Mouse (Mus musculus) NIH3T3 (cell line): ENCODE results near the gene Xdh.

Experiments
- DNase-seq: peaks from one replicate; pipeline ENCODE4 v3.0.0-alpha.2; 2012; ENCODE audit warnings: low read depth

Xdh gene

DNA sequence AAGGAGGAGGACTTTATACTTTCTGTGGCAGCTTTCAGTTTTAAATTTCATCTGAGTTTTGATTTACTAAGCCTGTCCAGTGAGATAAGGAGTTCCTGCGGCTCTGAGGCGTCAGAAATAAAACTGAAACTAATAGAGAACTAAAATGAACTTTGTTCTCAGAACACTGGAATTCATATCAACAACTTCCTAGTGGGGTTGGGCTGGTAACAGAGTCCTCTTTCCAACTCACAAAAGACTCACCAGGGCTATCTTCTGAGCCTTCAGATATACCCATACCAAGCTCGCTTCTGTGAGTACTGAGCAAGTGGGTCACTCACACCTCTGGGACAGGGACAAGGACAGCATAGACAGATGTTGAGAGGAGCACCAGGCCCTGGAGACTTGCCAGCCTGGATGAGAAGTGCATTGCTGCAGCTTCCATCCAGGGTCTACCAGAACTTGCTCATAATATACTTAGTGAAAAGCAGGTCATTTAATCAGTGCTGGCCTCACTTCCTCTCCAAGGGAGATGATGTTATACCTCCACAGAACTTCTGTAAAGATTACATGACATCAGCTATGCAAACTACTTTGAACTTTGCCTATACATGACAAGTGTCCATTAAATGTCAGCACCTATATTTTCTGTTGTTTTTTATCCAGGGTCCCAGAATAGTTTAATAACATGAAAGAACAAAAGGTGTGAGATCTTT lies 7.6 kb downstream of the Xdh start:
- peak; percentile 72 for DNase-seq

DNA sequence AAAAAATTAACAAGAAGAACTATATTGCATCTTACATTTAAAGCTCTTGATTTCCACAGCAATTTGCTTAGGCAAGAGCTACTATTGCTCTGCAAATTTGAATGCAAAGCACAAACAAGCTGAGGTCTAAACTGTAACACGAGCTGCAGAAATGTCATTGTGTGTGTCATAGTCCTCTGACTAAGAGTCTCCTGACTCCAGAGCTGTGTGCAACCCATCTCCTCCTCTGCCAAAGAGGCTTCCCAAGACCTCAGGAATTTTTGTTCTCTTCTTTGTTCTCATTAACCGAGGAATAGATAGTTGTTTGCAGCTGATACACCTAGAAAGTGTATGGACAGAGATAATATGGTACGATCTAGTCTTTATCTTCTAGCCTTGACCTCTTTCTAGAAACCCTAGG lies 8.2 kb downstream of the Xdh start:
- DNase-seq: peak; percentile 89

- peak; percentile 75 for DNase-seq
These were observed 12.9 kb downstream of the Xdh start for GRCm38 (mm10) chr17:73937073-73937472.

GRCm38 (mm10) chr17:73935163-73935562 lies 14.8 kb downstream of the Xdh start:
- DNase-seq: no peak

- DNase-seq: no peak
These were observed 15.7 kb downstream of the Xdh start for GRCm38 (mm10) chr17:73934281-73934680.

DNA sequence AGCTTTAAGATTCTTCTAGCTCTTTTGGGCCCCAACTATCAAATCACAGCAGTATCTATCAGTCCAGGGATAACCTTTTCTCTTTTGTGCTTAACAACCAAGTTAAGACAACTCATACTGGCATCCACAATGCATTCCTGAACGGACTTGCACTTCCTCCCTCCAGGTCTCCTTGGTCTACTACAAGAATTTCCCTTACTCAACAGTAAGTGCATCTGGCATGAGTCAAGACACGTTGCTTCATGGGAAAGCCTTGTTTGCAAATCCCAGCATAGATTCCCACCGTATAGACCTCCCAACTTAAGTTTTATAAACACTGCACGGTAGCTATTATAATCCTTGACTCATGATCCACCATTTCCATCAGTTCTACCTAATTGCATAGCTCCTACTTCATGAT lies 16.4 kb downstream of the Xdh start:
- peak; percentile 68 for DNase-seq

GRCm38 (mm10) chr17:73932497-73933059 lies 17.4 kb downstream of the Xdh start:
- DNase-seq: no peak

- DNase-seq: no peak
These were observed 30.5 kb downstream of the Xdh start for GRCm38 (mm10) chr17:73919520-73919919.

- peak; percentile 31 for DNase-seq
These were observed 31.0 kb downstream of the Xdh start for GRCm38 (mm10) chr17:73918944-73919381.

- DNase-seq: no peak
These were observed 31.9 kb downstream of the Xdh start for GRCm38 (mm10) chr17:73918138-73918537.

DNA sequence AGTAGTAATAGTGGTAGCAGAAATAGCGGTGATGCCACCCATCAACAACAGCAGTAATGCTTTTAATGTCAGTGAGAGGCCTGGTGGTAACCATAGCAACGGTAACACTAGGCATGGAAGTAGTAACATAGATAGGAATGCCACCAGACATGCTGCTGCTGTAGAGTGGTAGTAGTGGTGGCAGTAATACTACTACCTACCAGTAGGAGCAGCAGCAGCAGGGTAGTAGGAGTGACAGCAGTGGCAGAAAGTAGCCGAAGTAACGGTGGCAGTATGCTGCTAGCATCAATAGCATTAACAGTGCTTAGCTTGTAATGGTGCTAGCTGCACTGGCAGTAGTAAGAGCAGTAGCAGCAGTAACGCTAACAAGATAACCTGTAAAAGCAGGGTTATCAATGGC lies 32.3 kb downstream of the Xdh start:
- DNase-seq: peak; percentile 29

- DNase-seq: no peak
These were observed 35.3 kb downstream of the Xdh start for GRCm38 (mm10) chr17:73914730-73915129.

- no peak for DNase-seq
These were observed 43.9 kb downstream of the Xdh start for GRCm38 (mm10) chr17:73906076-73906475.

- DNase-seq: no peak
These were observed 44.8 kb downstream of the Xdh start for GRCm38 (mm10) chr17:73905043-73905750.

DNA sequence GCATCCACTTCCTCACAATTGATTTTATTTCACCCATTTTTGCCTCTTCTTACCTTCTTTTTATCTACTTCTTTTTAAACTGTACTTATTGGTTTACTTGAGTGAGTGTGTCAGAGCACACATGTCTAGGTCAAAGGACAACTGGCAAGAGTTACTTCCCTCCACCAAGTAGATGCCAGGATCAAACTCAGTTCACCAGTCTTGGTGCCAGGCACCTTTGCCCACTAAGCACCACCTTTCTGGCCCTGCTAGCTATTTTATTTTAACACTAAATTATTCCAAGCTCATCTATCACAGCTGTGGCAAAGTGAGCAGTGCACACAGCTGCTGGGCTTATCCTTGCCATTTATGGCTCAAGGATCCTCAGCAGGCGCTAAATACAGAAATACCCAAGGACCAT lies 46.9 kb downstream of the Xdh start:
- DNase-seq: no peak

- DNase-seq: no peak
These were observed 47.8 kb downstream of the Xdh start for GRCm38 (mm10) chr17:73902234-73902636.

GRCm38 (mm10) chr17:73894399-73894798 lies 55.6 kb downstream of the Xdh start:
- DNase-seq: no peak

GRCm38 (mm10) chr17:73893822-73894221 lies 56.2 kb downstream of the Xdh start:
- DNase-seq: peak; percentile 34

GRCm38 (mm10) chr17:73893207-73893606 lies 56.8 kb downstream of the Xdh start:
- DNase-seq: peak; percentile 78

- peak; percentile 53 for DNase-seq
These were observed 58.4 kb downstream of the Xdh start for GRCm38 (mm10) chr17:73891590-73891989.

DNA sequence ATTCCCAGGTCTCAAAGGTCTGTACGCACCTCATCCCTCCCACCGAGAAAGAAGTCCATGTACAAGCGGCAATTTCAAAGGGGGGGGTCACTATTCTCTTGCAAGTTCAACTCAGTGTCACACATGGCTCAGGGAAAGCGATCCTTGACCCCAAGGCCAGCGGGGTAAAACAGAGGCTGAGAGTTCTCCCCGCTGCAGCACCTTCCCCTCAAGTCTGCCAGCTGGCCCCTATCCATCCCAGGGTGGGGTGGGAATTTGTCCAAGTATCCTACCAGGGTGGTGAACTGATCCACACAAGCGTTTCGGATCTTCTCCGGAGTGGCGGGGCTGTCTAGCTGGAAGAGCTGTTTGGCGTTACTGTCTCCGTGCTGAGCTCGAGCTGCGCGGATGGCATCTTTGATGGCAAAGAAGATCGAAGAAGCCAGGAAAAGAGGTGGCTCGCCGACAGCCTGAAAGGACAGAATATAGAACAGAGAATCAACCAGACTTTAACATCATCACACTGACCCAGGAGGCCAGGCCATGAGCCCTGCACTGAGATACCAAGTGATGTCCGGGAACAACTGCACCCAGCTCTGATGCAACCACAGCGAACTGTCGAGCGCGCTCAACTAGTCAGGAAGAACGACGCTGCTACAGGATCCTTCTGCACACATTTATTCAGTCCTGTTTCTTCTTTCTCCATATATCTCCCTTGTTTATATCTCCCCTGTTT lies 63.8 kb downstream of the Xdh start:
- no peak for DNase-seq

GRCm38 (mm10) chr17:73883332-73883731 lies 66.7 kb downstream of the Xdh start:
- no peak for DNase-seq

DNA sequence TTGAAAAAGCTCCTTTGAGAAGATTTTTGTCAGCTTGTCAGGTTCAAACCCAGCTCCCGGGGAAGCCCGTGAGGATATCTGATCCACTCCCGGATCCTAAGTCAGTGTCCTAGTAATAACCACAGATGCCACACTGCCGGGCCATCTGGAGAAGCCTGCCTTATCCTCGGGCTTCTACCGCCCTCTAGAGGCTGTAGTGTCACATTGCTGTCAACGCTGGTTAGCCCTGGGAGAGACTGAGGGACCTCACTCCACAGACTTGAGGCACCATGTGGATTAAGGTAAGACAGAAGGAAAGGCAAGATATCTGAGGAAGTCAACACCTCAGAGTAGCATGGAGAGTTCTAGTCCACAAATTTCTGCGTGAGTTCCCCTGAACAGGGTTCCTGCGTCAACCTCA lies 67.8 kb downstream of the Xdh start:
- peak; percentile 90 for DNase-seq
